Mouse (Mus musculus) heart, adult 2 months (tissue): ENCODE results near the gene Pum1.

ENCODE experiments used
- CTCF ChIP-seq: fragments of 200-600 bp; IDR thresholded peaks from 2 replicates; pipeline ENCODE4 v1.8.1; 2022; ENCODE audit warnings: antibody characterized with exemption, mild to moderate bottlenecking, moderate library complexity
- POLR2A ChIP-seq: fragments of 200-500 bp; IDR thresholded peaks from 2 replicates; pipeline ENCODE4 v1.6.1; 2011; ENCODE audit warnings: mild to moderate bottlenecking, low read depth, low read length, control low read depth; ENCODE audit not compliant: insufficient read depth

DNA sequence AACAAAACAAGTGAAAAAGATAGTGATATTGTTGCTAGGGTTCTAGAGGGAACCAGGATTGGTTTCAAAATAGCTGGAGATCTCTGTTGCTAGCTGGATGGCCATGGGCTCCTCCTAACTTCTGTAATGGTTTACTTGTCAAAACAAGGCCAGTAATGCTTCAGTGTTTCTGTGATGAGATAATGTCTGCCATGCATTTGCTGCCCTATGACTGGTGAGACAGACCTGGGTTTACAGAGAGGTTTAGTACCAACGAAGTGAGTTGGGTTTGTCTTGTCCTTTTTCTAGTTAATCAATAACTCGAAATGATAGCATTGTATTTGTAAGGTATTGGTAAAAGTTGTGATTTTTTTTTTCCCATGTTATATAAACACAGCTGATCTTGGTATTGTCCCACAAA is 4.6 kb downstream of the Pum1 start:
- TF ChIP-seq CTCF (no peak), POLR2A (no peak)
